Comparison of ENCODE assay signal across 8 mouse cellular contexts in the genomic region with DNA sequence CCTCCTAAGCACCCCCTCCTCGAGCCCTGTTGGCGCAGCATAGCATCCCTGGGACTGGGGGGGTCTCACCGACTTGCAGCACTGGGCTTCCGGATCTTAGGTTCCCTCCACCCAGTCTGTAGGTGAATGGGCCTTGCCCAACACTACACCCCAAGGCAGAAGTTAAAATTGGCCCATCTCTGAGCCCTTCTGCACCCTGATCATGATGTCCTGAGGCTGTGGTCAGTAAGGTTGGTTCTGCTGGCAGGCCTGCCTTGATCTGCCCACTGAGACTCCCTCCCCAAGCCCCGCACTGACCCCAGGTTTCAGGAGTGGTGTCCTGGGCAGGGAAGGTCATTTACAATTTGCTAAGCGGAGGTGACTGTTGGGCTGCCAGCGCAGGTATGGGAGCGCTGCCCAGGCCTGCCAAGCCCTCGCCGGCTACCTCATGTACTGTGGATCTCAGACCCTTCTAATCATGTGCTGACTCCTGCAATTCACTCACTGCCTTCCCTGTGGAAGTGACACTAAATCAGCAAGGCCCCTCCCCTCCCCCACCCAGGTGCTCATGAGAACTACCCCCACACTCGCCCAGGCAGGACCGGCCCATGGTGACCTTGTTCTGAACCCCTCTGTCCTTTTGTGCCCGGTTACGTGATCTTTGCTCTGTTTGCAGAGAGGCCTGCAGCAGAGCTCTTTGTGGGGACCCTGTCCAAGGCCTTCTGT. TPM values are rescaled to one million over a fixed set of nuclear protein-coding genes. Genes with fewer than 3 reads are reported as not detected.
DNase-seq lines count a peak whose midpoint lies in the region; ATAC-seq and TF ChIP-seq lines count a peak whose summit lies in the region.

No protein-coding gene starts in this region.

- WGBS in heart, embryonic 16.5 days = 49% methylated on average over 14 of the region's 14 CpGs
- WGBS in bone marrow, adult 2 months = 42% methylated on average over 14 of the region's 14 CpGs
- WGBS in heart, postnatal 0 days = 36% methylated on average over 14 of the region's 14 CpGs
- WGBS in liver, embryonic 16.5 days (ENCODE audit: insufficient replicate concordance) = 52% methylated on average over 14 of the region's 14 CpGs

- no peak for TF ChIP-seq POLR2A in bone marrow, adult 2 months (IDR thresholded peaks at IDR 0.05; ENCODE audit: borderline replicate concordance, control insufficient read depth, low read depth, low read length)

- no peak for TF ChIP-seq EP300 in heart, postnatal 0 days (IDR thresholded peaks at IDR 0.05; ENCODE audit: low read depth)

- no peak for TF ChIP-seq CTCF in bone marrow, adult 2 months (IDR thresholded peaks at IDR 0.05; ENCODE audit: control insufficient read depth, insufficient read depth, low read length)
- TF ChIP-seq CTCF in heart, postnatal 0 days (IDR thresholded peaks at IDR 0.05; ENCODE audit: low read depth) = no peak

- peak; percentile 31 for ATAC-seq in heart, embryonic 16.5 days (replicated peaks; ENCODE audit: extremely low read depth, insufficient read depth, low FRiP score)
- ATAC-seq in heart, postnatal 0 days (ENCODE audit: insufficient read depth, low read depth) = peak; percentile 10
- no peak; the same call in 1 of the 2 replicates for ATAC-seq in liver, embryonic 16.5 days (ENCODE audit: low read depth)

- peaks cover 83% of the 10 kb centered on the region for H3K4me1 ChIP-seq in heart, embryonic 16.5 days (ENCODE audit: control insufficient read depth, insufficient read depth, low read length)
- peaks cover 15% of the 10 kb centered on the region for H3K4me1 ChIP-seq in bone marrow, adult 2 months (ENCODE audit: control insufficient read depth, insufficient read depth, low read length)
- peaks cover 62% of the 10 kb centered on the region for H3K4me1 ChIP-seq in heart, postnatal 0 days (ENCODE audit: control insufficient read depth, insufficient read depth)
- peaks cover 54% of the 10 kb centered on the region for H3K4me1 ChIP-seq in liver, embryonic 16.5 days (ENCODE audit: control insufficient read depth, low read depth, low read length)

- peak overlapping the region; percentile 67 for H3K9ac ChIP-seq in heart, embryonic 16.5 days (ENCODE audit: low read length)
- H3K9ac ChIP-seq in heart, postnatal 0 days (replicated peaks; ENCODE audit: low read depth, low read length) = peak overlapping the region; percentile 47
- H3K9ac ChIP-seq in liver, embryonic 16.5 days (ENCODE audit: low read depth, low read length) = peak overlapping the region; percentile 69

- no peak for DNase-seq in heart, postnatal 36 days
- peak; percentile 68 for DNase-seq in heart, postnatal 0 days (ENCODE audit: low spot score)
- DNase-seq in adrenal gland, adult 18-20 months (ENCODE audit: low spot score in 2 of 2) = no peak
- no peak for DNase-seq in left cerebral cortex, postnatal 14 days (ENCODE audit: low spot score in 2 of 2)
- no peak for DNase-seq in thymus, postnatal 0 days (ENCODE audit: low spot score)

- peak overlapping the region; percentile 31 for H3K4me2 ChIP-seq in heart, embryonic 16.5 days (ENCODE audit: low read depth, low read length)
- peak overlapping the region; percentile 33; the same call in 1 of the 2 replicates for H3K4me2 ChIP-seq in heart, postnatal 0 days (ENCODE audit: low read depth, low read length)
- H3K4me2 ChIP-seq in liver, embryonic 16.5 days (ENCODE audit: low read depth, low read length) = peak overlapping the region; percentile 49

- peak overlapping the region; percentile 95 for H3K27ac ChIP-seq in heart, embryonic 16.5 days (ENCODE audit: low read length)
- peak overlapping the region; percentile 96 for H3K27ac ChIP-seq in bone marrow, adult 2 months (ENCODE audit: control insufficient read depth, insufficient read depth, low read depth, low read length, poor library complexity)
- H3K27ac ChIP-seq in heart, postnatal 0 days (ENCODE audit: low read depth) = peak overlapping the region; percentile 93
- peak overlapping the region; percentile 100 for H3K27ac ChIP-seq in liver, embryonic 16.5 days (ENCODE audit: low read length)

- H3K36me3 ChIP-seq in heart, embryonic 16.5 days (ENCODE audit: control insufficient read depth, insufficient read depth) = no peaks in the 10 kb centered on the region
- H3K36me3 ChIP-seq in heart, postnatal 0 days (replicated peaks; ENCODE audit: control insufficient read depth, insufficient read depth, low read length) = peaks cover 6% of the 10 kb centered on the region; the same call in 1 of the 2 replicates
- H3K36me3 ChIP-seq in liver, embryonic 16.5 days (ENCODE audit: control insufficient read depth, insufficient read depth) = peaks cover 5% of the 10 kb centered on the region

- H3K27me3 ChIP-seq in heart, embryonic 16.5 days (ENCODE audit: control insufficient read depth, insufficient read depth, low read length) = no peaks in the 10 kb centered on the region
- H3K27me3 ChIP-seq in heart, postnatal 0 days (ENCODE audit: control insufficient read depth, insufficient read depth, low read length) = no peaks in the 10 kb centered on the region
- H3K27me3 ChIP-seq in liver, embryonic 16.5 days (ENCODE audit: control insufficient read depth, insufficient read depth, low read depth, low read length) = no peaks in the 10 kb centered on the region

- H3K4me3 ChIP-seq in heart, embryonic 16.5 days (ENCODE audit: low read length) = no peak overlapping the region
- peak overlapping the region; percentile 8 for H3K4me3 ChIP-seq in bone marrow, adult 2 months (replicated peaks; ENCODE audit: control insufficient read depth, low read depth, low read length)
- H3K4me3 ChIP-seq in heart, postnatal 0 days (ENCODE audit: low read depth, low read length) = no peak overlapping the region
- H3K4me3 ChIP-seq in liver, embryonic 16.5 days (ENCODE audit: low read depth, low read length) = peak overlapping the region; percentile 7

- no peaks in the 10 kb centered on the region for H3K9me3 ChIP-seq in heart, embryonic 16.5 days (replicated peaks; ENCODE audit: control insufficient read depth, low read length)
- no peaks in the 10 kb centered on the region for H3K9me3 ChIP-seq in heart, postnatal 0 days (replicated peaks; ENCODE audit: control insufficient read depth, low read length)
- no peaks in the 10 kb centered on the region for H3K9me3 ChIP-seq in liver, embryonic 16.5 days (replicated peaks; ENCODE audit: control insufficient read depth, low read length)

- intact Hi-C loops in heart, postnatal 36 days (cut with DNase I) = loop anchor here (10.0 kb wide), 1 partner anchor 348 kb away; the partner anchor contains the start of genes Hspb9 and Kat2a
- intact Hi-C loops in left cerebral cortex, postnatal 14 days (cut with DNase I) = no loop called here

RNA-seq across cellular contexts. Expression of gene Naglu, which starts 6.7 kb away (rescaled TPM):
- 11.5 and 13.1 TPM in 2 replicates for polyA plus RNA-seq in heart, embryonic 16.5 days (2015; fragmentation: Nextera tagmentation; extraction: Ambion mirVana)
- total RNA-seq in heart, postnatal 36 days (2021) = 10 to 100 TPM in 1 of 2 experiments, 1 to 10 TPM in 1; 9.1 to 10.1 TPM
- 3.4 and 5.6 TPM in 2 replicates for polyA plus RNA-seq in bone marrow, adult 2 months (2011; ENCODE audit: insufficient read depth, insufficient read length, low replicate concordance, missing spikeins)
- 15.8 and 20.2 TPM in 2 replicates for total RNA-seq in heart, postnatal 0 days (2014; rRNA removed; ENCODE audit: low replicate concordance)
- 10.3 and 12.0 TPM in 2 replicates for polyA plus RNA-seq in heart, postnatal 0 days (2015; fragmentation: Nextera tagmentation; extraction: Ambion mirVana)
- polyA plus RNA-seq in liver, embryonic 16.5 days (2015; fragmentation: Nextera tagmentation; extraction: Ambion mirVana) = 7.1 and 7.2 TPM in 2 replicates
- total RNA-seq in adrenal gland, adult 18-20 months (2021) = 10 to 100 TPM; 25.8 to 39.0 TPM
- 10 to 100 TPM in 1 of 2 experiments, 1 to 10 TPM in 1; 7.3 to 11.9 TPM for total RNA-seq in left cerebral cortex, postnatal 14 days (2021)
- 10.5 and 11.5 TPM in 2 replicates for polyA plus RNA-seq in thymus, postnatal 0 days (2015; fragmentation: Nextera tagmentation; extraction: Ambion mirVana)

RNA-seq across cellular contexts. Expression of gene Hsd17b1, which starts 15.1 kb away (rescaled TPM):
- 0.21 and 0.28 TPM in 2 replicates for polyA plus RNA-seq in heart, embryonic 16.5 days (2015; fragmentation: Nextera tagmentation; extraction: Ambion mirVana)
- under 1 TPM; 0.46 to 0.58 TPM for total RNA-seq in heart, postnatal 36 days (2021)
- 0.97 and 2.3 TPM in 2 replicates for polyA plus RNA-seq in bone marrow, adult 2 months (2011; ENCODE audit: insufficient read depth, insufficient read length, low replicate concordance, missing spikeins)
- total RNA-seq in heart, postnatal 0 days (2014; rRNA removed; ENCODE audit: low replicate concordance) = not detected in 2 replicates
- polyA plus RNA-seq in heart, postnatal 0 days (2015; fragmentation: Nextera tagmentation; extraction: Ambion mirVana) = 0.08 TPM in 1 of 2 replicates, not detected in the other
- 0.28 and 0.30 TPM in 2 replicates for polyA plus RNA-seq in liver, embryonic 16.5 days (2015; fragmentation: Nextera tagmentation; extraction: Ambion mirVana)
- total RNA-seq in adrenal gland, adult 18-20 months (2021) = 1 to 10 TPM; 1.2 to 2.0 TPM
- 1 to 10 TPM in 1 of 2 experiments, under 1 TPM in 1; 0.42 to 1.1 TPM for total RNA-seq in left cerebral cortex, postnatal 14 days (2021)
- polyA plus RNA-seq in thymus, postnatal 0 days (2015; fragmentation: Nextera tagmentation; extraction: Ambion mirVana) = 0.10 and 0.13 TPM in 2 replicates

RNA-seq across cellular contexts. Expression of gene Coasy, which starts 19.2 kb away (rescaled TPM):
- polyA plus RNA-seq in heart, embryonic 16.5 days (2015; fragmentation: Nextera tagmentation; extraction: Ambion mirVana) = 29.9 and 30.0 TPM in 2 replicates
- total RNA-seq in heart, postnatal 36 days (2021) = 10 to 100 TPM; 17.2 to 18.8 TPM
- 11.2 and 25.5 TPM in 2 replicates for polyA plus RNA-seq in bone marrow, adult 2 months (2011; ENCODE audit: insufficient read depth, insufficient read length, low replicate concordance, missing spikeins)
- 44.6 and 64.1 TPM in 2 replicates for total RNA-seq in heart, postnatal 0 days (2014; rRNA removed; ENCODE audit: low replicate concordance)
- 26.8 and 26.9 TPM in 2 replicates for polyA plus RNA-seq in heart, postnatal 0 days (2015; fragmentation: Nextera tagmentation; extraction: Ambion mirVana)
- polyA plus RNA-seq in liver, embryonic 16.5 days (2015; fragmentation: Nextera tagmentation; extraction: Ambion mirVana) = 20.1 and 20.5 TPM in 2 replicates
- 10 to 100 TPM; 84.4 to 94.1 TPM for total RNA-seq in adrenal gland, adult 18-20 months (2021)
- 10 to 100 TPM; 31.1 to 32.0 TPM for total RNA-seq in left cerebral cortex, postnatal 14 days (2021)
- polyA plus RNA-seq in thymus, postnatal 0 days (2015; fragmentation: Nextera tagmentation; extraction: Ambion mirVana) = 37.3 and 40.5 TPM in 2 replicates

RNA-seq across cellular contexts. Expression of gene Mlx, which starts 24.0 kb away (rescaled TPM):
- polyA plus RNA-seq in heart, embryonic 16.5 days (2015; fragmentation: Nextera tagmentation; extraction: Ambion mirVana) = 38.6 and 41.7 TPM in 2 replicates
- 10 to 100 TPM; 18.8 to 23.1 TPM for total RNA-seq in heart, postnatal 36 days (2021)
- 15.3 and 23.6 TPM in 2 replicates for polyA plus RNA-seq in bone marrow, adult 2 months (2011; ENCODE audit: insufficient read depth, insufficient read length, low replicate concordance, missing spikeins)
- total RNA-seq in heart, postnatal 0 days (2014; rRNA removed; ENCODE audit: low replicate concordance) = 21.8 and 46.6 TPM in 2 replicates
- 26.7 and 29.0 TPM in 2 replicates for polyA plus RNA-seq in heart, postnatal 0 days (2015; fragmentation: Nextera tagmentation; extraction: Ambion mirVana)
- polyA plus RNA-seq in liver, embryonic 16.5 days (2015; fragmentation: Nextera tagmentation; extraction: Ambion mirVana) = 23.8 and 24.5 TPM in 2 replicates
- total RNA-seq in adrenal gland, adult 18-20 months (2021) = 10 to 100 TPM; 46.5 to 61.8 TPM
- total RNA-seq in left cerebral cortex, postnatal 14 days (2021) = 10 to 100 TPM; 44.9 to 49.9 TPM
- 79.8 and 80.8 TPM in 2 replicates for polyA plus RNA-seq in thymus, postnatal 0 days (2015; fragmentation: Nextera tagmentation; extraction: Ambion mirVana)

RNA-seq across cellular contexts. Expression of gene Psmc3ip, which starts 32.1 kb away (rescaled TPM):
- polyA plus RNA-seq in heart, embryonic 16.5 days (2015; fragmentation: Nextera tagmentation; extraction: Ambion mirVana) = 22.6 and 25.7 TPM in 2 replicates
- 1 to 10 TPM; 1.9 to 4.1 TPM for total RNA-seq in heart, postnatal 36 days (2021)
- polyA plus RNA-seq in bone marrow, adult 2 months (2011; ENCODE audit: insufficient read depth, insufficient read length, low replicate concordance, missing spikeins) = 12.6 and 14.3 TPM in 2 replicates
- 1.2 and 7.3 TPM in 2 replicates for total RNA-seq in heart, postnatal 0 days (2014; rRNA removed; ENCODE audit: low replicate concordance)
- 10.3 and 12.0 TPM in 2 replicates for polyA plus RNA-seq in heart, postnatal 0 days (2015; fragmentation: Nextera tagmentation; extraction: Ambion mirVana)
- 11.7 and 11.8 TPM in 2 replicates for polyA plus RNA-seq in liver, embryonic 16.5 days (2015; fragmentation: Nextera tagmentation; extraction: Ambion mirVana)
- total RNA-seq in adrenal gland, adult 18-20 months (2021) = 1 to 10 TPM; 2.8 to 3.8 TPM
- 1 to 10 TPM; 3.7 to 4.0 TPM for total RNA-seq in left cerebral cortex, postnatal 14 days (2021)
- polyA plus RNA-seq in thymus, postnatal 0 days (2015; fragmentation: Nextera tagmentation; extraction: Ambion mirVana) = 34.6 and 39.0 TPM in 2 replicates

Comparison
In these comparisons a context has a peak if more than half of its experiments do, and no peak if none do; other contexts are left out.
1. H3K4me3 ChIP-seq: peak in bone marrow, adult 2 months (single experiment) and liver, embryonic 16.5 days (single experiment); none in heart, embryonic 16.5 days (single experiment) and heart, postnatal 0 days (single experiment).
2. Peak in every context shown above with its lines, with median percentiles within 50 percentile points of each other: H3K27ac ChIP-seq, H3K4me2 ChIP-seq and H3K9ac ChIP-seq.